Mouse (Mus musculus) erythroblast, embryonic 14.5 days (primary cell): ENCODE measurements around the gene Nudt22. TPM values are rescaled to one million over a fixed set of nuclear protein-coding genes. Genes with fewer than 3 reads are reported as not detected.
A peak's percentile ranks its signal among the peaks of the same experiment; 100 is the strongest.

Source experiments
- H3K27me3 ChIP-seq: 2 replicates; pipeline ENCODE4 v1.6.1; 2012; ENCODE audit warnings: inconsistent platforms; ENCODE audit not compliant: control insufficient read depth
- H3K36me3 ChIP-seq: 2 replicates; pipeline ENCODE4 v1.6.1; 2012; ENCODE audit warnings: mild to moderate bottlenecking, inconsistent platforms; ENCODE audit not compliant: control insufficient read depth
- H3K4me1 ChIP-seq: 2 replicates; pipeline ENCODE4 v1.6.1; 2012; ENCODE audit warnings: inconsistent platforms; ENCODE audit not compliant: control insufficient read depth
- H3K4me3 ChIP-seq: replicated peaks from 2 replicates; pipeline ENCODE3; 2012; ENCODE audit warnings: moderate library complexity, mild to moderate bottlenecking, inconsistent platforms
- H3K9me3 ChIP-seq: 2 replicates; pipeline ENCODE4 v1.6.1; 2012; ENCODE audit warnings: low read length, inconsistent platforms, mixed read lengths; ENCODE audit not compliant: control insufficient read depth
- GATA1 ChIP-seq: IDR thresholded peaks from 2 replicates; pipeline ENCODE4 v1.6.1; 2012; ENCODE audit warnings: low read length, inconsistent platforms, mixed read lengths
- TAL1 ChIP-seq: IDR thresholded peaks from 3 replicates; pipeline ENCODE4 v1.6.1; 2012; ENCODE audit warnings: low read length, inconsistent platforms, mixed read lengths
- polyA plus RNA-seq: library from polyadenylated mRNA; stranded (reverse); fragments of >175 nt; gene quantifications from 2 replicates; pipeline ENCODE4 v1.2.3, GENCODE M21; 2012

The Nudt22 gene
- polyA plus RNA-seq, 1 experiment = 1.1 TPM

GRCm38 (mm10) chr19:6990712-6991111 is 5.2 kb downstream of the Nudt22 start:
- TF ChIP-seq GATA1 (no peak), TAL1 (no peak)
- Histone ChIP-seq H3K4me3 (no peak overlapping the region), H3K4me1 (peaks cover 69% of the 10 kb centered on the region), H3K36me3 (peaks cover 16% of the 10 kb centered on the region), H3K9me3 (no peaks in the 10 kb centered on the region), H3K27me3 (no peaks in the 10 kb centered on the region)

GRCm38 (mm10) chr19:6989251-6989650 is 6.7 kb downstream of the Nudt22 start:
- TF ChIP-seq TAL1 (no peak), GATA1 (no peak)
- Histone ChIP-seq H3K27me3 (no peaks in the 10 kb centered on the region), H3K36me3 (peaks cover 20% of the 10 kb centered on the region), H3K4me3 (no peak overlapping the region), H3K9me3 (no peaks in the 10 kb centered on the region), H3K4me1 (peaks cover 62% of the 10 kb centered on the region)

GRCm38 (mm10) chr19:6987904-6988285 is 8.0 kb downstream of the Nudt22 start:
- no peak for TF ChIP-seq GATA1
- no peak for TF ChIP-seq TAL1
- H3K4me1 ChIP-seq = peaks cover 53% of the 10 kb centered on the region
- no peaks in the 10 kb centered on the region for H3K9me3 ChIP-seq
- no peaks in the 10 kb centered on the region for H3K27me3 ChIP-seq
- peak overlapping the region; percentile 66 for H3K4me3 ChIP-seq
- peaks cover 31% of the 10 kb centered on the region for H3K36me3 ChIP-seq

DNA sequence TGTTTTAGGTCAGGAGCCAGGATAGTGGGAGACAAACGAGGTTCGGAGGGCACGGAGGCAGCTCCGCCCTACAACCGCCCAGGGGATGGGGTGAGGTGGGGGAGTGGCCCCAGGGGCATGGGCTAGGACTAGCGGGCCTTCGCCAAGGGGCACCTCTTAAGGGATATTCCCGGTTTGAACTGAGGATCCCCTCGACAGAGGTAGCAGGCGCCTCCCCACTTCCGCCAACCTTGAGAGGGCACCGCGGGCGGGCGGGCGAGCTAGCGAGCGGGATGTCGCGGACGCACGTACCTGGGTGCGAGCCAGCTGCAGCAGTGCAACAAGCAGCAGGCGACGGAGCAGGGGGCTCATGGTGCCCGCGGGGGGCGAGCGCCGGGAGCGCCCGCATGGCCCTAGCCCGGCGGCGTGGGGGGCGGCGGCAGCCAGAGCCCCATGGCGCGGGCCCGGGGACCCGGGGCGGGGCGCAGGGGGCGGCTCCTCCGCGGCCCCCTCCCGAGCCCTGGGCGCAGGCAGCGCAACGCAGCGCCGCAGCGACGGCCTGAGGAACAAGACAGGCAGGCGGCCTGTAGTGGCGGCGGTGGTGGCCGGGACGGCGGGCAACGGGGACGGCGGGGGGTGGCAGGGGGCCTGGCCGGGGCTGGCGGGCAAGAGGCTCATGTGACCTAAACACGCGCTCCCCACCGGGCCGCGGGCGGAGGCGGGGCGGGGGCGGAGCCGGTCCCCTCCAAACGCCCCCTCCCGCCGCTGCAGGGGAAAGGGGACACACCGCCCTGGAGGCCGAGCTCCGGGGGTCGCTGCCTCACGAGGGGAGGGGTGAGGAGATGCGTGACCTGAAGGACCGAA is 8.6 kb downstream of the Nudt22 start, which contains the start of gene Vegfb:
Gene Vegfb (minus strand): TSS at position 591 of the 843 bp plus-strand sequence.
- TF ChIP-seq TAL1 = no peak
- Histone ChIP-seq H3K4me1 (peaks cover 52% of the 10 kb centered on the region), H3K27me3 (no peaks in the 10 kb centered on the region), H3K9me3 (no peaks in the 10 kb centered on the region), H3K36me3 (peaks cover 35% of the 10 kb centered on the region), H3K4me3 (peak within 1 kb of the TSS; percentile 66)

GRCm38 (mm10) chr19:6985951-6986708 is 9.8 kb downstream of the Nudt22 start:
- TF ChIP-seq TAL1 (no peak), GATA1 (no peak)
- Histone ChIP-seq H3K27me3 (no peaks in the 10 kb centered on the region), H3K4me3 (peak overlapping the region; percentile 66), H3K36me3 (peaks cover 38% of the 10 kb centered on the region), H3K4me1 (peaks cover 52% of the 10 kb centered on the region), H3K9me3 (no peaks in the 10 kb centered on the region)

DNA sequence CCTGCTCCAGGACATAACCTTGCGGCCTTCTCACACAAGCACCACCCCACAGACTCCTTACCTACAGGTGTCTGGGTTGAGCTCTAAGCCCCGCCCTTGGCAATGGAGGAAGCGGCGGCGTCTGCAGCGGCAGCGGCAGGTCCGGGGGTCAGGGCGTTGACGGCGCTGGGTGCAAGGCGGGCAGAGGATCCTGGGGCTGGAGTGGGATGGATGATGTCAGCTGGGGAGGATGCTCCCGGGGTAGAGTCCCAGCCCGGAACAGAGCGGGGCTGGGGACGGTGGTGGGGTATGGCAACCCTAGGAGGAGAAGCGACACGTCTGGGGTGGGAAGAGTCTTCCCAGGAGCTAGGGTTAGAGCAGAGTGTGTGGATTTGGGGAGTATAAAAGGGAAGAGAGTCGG is 10.6 kb downstream of the Nudt22 start:
- TF ChIP-seq TAL1 = no peak
- TF ChIP-seq GATA1 = no peak
- Histone ChIP-seq H3K27me3 (no peaks in the 10 kb centered on the region), H3K4me3 (no peak overlapping the region), H3K9me3 (no peaks in the 10 kb centered on the region), H3K36me3 (peaks cover 38% of the 10 kb centered on the region), H3K4me1 (peaks cover 55% of the 10 kb centered on the region)

- TF ChIP-seq GATA1 (no peak), TAL1 (no peak)
- no peaks in the 10 kb centered on the region for H3K27me3 ChIP-seq
- no peak overlapping the region for H3K4me3 ChIP-seq
- no peaks in the 10 kb centered on the region for H3K9me3 ChIP-seq
- H3K4me1 ChIP-seq = peaks cover 64% of the 10 kb centered on the region
- peaks cover 35% of the 10 kb centered on the region for H3K36me3 ChIP-seq
Observed at GRCm38 (mm10) chr19:6983621-6984020, 12.3 kb downstream of the Nudt22 start.

DNA sequence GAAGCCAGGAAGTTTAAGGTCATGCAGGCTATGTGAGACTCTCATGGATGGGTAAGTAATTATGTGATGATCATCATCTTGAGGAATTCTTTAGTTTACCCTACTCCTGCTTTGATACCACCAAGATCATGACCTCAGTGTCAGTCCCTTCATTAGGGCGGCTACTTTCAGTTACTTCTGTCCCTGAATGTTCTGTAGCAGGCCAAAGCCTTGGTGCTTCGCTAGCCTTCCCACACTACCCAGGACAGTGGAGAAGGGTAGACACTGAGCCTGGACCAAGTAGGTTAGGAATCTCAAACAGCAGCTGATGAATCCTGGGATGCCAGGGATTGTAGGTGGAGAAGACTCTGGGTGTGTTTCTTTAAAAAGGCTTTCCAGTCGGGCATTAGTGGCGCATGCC is 14.5 kb downstream of the Nudt22 start:
- Histone ChIP-seq H3K4me1 (peaks cover 65% of the 10 kb centered on the region), H3K9me3 (no peaks in the 10 kb centered on the region), H3K4me3 (peak overlapping the region; percentile 89), H3K36me3 (peaks cover 55% of the 10 kb centered on the region), H3K27me3 (no peaks in the 10 kb centered on the region)
- TF ChIP-seq TAL1 = no peak
- no peak for TF ChIP-seq GATA1

DNA sequence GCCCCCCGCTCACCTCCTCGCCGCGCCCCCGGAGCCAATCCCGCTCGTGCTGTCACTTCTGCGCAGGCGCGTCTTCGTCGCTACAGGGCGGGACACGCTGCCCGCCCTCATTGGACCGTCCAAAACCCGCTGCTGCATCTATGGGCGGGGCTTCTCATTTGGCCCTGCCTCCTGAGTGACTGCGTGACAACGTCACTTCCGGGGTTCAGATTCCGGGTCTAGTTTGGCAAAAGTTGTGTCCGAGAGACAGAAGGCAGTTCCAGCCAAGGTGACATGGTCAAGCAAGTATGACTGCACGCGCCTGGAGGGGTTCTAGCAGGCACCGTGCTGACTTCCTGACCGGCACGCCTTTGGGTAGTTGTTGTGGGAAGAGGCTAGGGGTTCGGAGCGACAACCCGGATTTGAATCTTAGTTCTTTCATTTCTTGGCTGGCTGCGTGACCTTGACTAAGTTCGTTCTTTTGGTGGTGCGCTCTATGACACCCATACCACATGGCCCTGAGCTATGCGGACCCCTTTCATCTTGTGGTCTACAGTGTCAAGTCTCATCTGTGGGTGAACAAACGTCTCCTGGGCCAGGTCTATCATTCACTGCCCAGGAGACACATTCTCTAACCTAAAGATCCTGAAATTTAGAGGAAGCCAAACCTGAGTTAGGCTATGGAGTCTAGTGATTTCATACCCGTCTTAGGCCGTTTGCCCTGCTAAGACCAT is 15.4 kb downstream of the Nudt22 start, which contains the start of gene Fkbp2:
Gene Fkbp2 (minus strand): TSS at position 121 of the 713 bp plus-strand sequence.
- Histone ChIP-seq H3K4me3 (peak within 1 kb of the TSS; percentile 89), H3K9me3 (no peaks in the 10 kb centered on the region), H3K4me1 (peaks cover 66% of the 10 kb centered on the region), H3K27me3 (no peaks in the 10 kb centered on the region), H3K36me3 (peaks cover 53% of the 10 kb centered on the region)
- no peak for TF ChIP-seq TAL1
- no peak for TF ChIP-seq GATA1
